Mouse (Mus musculus): ENCODE data around the gene Gprc6a. TPM values are rescaled to one million over a fixed set of nuclear protein-coding genes. Genes with fewer than 3 reads are reported as not detected.

Gene Gprc6a
- total RNA-seq (2023), result not detected

DNA sequence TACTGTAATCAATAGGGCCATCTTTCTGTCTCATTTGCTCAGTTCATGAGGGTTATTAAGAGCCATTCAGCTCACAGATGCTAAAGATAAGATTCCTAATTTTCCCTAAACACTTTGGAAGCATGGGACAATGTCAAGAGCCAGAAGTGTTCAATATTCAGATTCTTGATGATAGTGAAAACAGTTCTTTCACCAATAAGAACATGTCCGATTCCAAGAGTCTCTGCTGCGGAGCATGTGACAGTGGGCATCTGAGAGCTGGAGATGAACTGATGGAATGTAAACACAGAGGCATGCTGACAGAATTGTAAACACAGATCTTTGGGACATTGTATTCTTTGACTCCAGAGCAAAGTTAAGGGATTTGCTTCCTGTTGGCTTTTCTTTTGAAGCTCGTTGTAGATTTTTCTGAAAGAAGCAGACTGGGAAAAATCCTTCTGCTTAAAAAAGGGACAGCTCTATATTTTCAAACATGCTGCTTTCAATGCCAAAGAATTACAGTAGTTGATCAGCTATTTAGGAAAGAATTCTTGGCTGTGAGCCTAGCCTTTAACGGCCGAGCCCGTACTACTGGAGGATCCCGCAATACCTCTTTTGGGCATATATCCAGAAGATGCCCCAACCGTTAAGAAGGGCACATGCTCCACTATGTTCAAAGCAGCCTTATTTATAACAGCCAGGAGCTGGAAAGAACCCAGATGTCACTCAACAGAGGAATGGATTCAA lies at the start of gene Gprc6a:
Gene Gprc6a, minus strand, starts transcription at position 51 of the 726 bp plus-strand sequence.

GRCm38 (mm10) chr10:51677548-51678250 lies 46.4 kb upstream of the Gprc6a start, which contains the start of gene Rfx6:
Gene Rfx6 (plus strand): TSS chr10:51677756.

GRCm38 (mm10) chr10:51590139-51590574 lies 41.1 kb downstream of the Gprc6a start, which contains the start of gene Fam162b:
Gene Fam162b (minus strand): TSS chr10:51590517.

Other genes with a start within 250 kb of the Gprc6a start
- gene Gm49339, start 150.8 kb downstream of the Gprc6a start, total RNA-seq (2023), result under 1 TPM; 0.36 to 0.93 TPM
- 1 to 10 TPM; 4.8 to 6.6 TPM for gene Lilr4b, start 150.8 kb downstream of the Gprc6a start, total RNA-seq (2023)
- 1 to 10 TPM; 2.7 to 3.6 TPM for gene Lilrb4a, start 140.5 kb downstream of the Gprc6a start, total RNA-seq (2023)
- gene Fam162b, start 40.9 kb downstream of the Gprc6a start, total RNA-seq (2023), result not detected
- gene Rfx6, start 46.3 kb upstream of the Gprc6a start, total RNA-seq (2023), result not detected